Mouse (Mus musculus): Measurements from ENCODE around the gene Epb41l1. TPM values are rescaled to one million over a fixed set of nuclear protein-coding genes. Genes with fewer than 3 reads are reported as not detected.
"Not testable (repeated sequence)": the region's sequence is repeated elsewhere in the genome, so short reads cannot be mapped to it uniquely, and the experiment has no call there.

Epb41l1 gene
- total RNA-seq (2021) = 1 to 10 TPM; 7.0 to 7.3 TPM

DNA sequence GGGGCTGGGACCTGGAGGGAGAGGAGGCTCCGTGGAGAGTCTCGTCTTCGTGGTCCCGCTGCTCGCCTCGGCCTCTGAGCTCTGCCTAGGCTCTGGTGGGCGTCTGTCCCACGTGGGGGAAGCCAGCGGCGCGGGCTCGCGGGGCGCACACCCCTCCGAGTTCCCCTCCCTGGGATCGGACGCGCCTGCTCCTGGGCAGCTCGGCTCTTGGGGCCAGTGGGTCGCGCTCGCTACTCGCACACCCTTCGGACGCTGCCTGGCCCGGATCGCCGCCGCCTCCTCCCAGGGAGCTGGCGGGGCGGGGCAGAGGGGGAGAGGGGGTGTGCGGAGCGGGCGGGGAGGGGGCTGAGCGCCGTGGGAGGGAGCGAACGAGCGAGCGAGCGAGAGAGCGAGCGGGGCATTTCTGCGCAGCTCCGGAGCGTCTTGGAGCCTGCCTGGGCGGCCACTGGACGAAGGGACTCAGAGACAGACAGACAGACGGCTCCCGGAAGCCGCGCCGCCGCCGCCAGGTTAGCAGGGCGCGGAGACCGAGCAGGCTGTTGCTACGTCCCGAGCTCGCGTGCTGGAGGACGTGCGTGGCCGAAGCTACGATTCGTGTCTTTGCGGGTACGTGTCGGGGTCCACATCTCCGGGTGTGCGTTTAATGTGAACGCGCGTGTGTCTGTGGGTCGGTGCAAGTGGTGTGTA, at the start of gene Epb41l1:
Gene Epb41l1, plus strand, starts transcription at position 216 of the 687 bp plus-strand sequence.
- intact Hi-C loops (cut with DNase I) = loop anchor here (5.0 kb wide), 3 partner anchors 41 to 91 kb away; no protein-coding TSS in a partner anchor
- DNase-seq (ENCODE audit: low spot score) = no peak

DNA sequence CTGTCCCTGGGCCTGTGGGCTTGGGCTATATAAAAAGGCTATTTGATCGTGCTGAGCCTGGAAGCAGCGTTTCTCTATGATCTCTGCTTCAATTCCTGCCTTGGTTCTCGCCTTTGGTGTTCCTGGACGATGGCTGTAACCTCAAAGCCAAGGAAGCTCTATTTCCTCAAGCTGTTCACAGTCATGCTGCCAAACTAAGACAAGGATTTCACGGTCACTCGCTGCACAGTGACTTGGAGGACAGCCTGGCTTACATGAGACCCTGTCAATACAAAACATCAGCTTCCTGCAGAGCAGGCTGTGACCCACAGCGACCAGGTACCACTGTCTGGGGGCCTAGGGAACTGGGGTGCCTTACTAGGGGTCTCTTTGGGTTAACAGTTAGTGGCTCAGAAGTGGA, 43.8 kb upstream of the Epb41l1 start:
- no peak for DNase-seq (ENCODE audit: low spot score)
- intact Hi-C loops (cut with DNase I) = no loop called here

DNA sequence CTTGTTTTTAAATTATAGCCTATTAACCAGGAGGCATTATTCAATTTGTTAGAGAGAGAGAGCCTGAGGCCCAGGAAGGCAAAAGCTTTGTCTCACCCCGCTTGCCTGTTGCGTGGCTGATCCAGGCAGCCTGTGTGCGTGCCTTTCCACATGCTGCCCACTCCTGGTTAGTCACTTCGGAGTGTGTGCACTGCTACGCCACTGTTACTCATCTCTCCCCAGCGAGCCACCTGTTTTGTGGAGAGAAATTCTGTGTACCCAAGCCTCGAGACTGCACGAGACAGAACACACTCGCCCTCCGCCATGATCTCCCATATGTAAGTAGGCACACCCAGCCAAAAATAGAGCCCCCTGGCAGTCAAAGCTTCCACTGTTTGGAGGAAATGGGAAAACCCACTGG, 40.8 kb upstream of the Epb41l1 start:
- intact Hi-C loops (cut with DNase I) = no loop called here
- DNase-seq (ENCODE audit: low spot score) = no peak

DNA sequence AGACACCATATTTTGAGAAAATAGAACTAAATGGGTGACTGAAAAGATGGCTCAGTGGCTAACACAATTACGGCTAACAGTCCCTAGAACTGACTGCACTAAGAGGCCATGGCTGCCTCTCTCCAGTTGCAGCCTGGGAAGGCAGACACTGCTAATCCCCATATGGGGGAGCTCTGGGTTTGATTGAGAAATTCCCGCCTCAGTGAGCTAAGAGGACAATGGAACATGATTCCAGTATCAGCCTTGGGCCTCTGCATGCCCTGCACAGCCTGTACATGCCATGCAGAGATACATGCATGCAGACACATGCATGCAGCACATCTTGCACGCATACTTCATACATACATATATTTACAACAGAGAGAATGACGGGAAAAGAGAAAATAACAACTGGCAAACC, 39.4 kb upstream of the Epb41l1 start:
- intact Hi-C loops (cut with DNase I) = no loop called here
- DNase-seq (ENCODE audit: low spot score) = no peak

DNA sequence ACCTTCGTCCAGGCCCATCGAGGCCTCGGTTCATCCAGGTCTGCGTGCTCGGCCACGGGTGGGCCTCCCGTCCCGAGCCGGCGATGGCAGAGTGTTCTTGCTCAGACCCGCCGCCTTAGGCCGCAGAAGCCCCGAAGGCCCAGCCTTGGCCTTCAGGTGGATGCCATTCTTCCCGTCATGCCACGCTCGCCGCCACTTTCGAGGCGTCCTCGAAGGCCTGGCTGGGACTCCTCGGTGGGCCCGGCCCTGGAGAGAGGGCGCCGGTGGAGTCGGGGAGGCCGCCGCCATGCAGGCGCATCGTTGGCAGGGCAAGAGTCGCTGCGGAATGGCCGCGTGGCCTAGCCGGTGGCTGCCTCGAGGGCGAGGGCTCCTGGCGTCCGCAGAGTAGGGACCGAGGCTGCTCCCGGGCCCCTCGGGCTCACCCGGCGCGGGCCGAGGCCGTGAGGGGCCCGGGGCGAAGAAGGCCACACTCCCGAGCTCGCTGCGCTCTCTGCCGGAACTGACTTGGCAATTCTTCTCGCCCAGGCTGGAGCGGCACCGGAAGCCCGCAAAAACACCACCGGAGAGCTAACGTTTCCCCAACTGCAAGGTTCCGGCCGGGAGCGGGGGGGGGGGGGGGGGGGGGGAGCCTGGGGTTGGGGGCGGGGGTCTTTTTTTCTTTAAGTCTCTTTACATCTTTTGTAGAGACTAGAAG, 28.1 kb upstream of the Epb41l1 start:
- DNase-seq (ENCODE audit: low spot score) = peak; percentile 65
- intact Hi-C loops (cut with DNase I) = not testable (repeated sequence)

DNA sequence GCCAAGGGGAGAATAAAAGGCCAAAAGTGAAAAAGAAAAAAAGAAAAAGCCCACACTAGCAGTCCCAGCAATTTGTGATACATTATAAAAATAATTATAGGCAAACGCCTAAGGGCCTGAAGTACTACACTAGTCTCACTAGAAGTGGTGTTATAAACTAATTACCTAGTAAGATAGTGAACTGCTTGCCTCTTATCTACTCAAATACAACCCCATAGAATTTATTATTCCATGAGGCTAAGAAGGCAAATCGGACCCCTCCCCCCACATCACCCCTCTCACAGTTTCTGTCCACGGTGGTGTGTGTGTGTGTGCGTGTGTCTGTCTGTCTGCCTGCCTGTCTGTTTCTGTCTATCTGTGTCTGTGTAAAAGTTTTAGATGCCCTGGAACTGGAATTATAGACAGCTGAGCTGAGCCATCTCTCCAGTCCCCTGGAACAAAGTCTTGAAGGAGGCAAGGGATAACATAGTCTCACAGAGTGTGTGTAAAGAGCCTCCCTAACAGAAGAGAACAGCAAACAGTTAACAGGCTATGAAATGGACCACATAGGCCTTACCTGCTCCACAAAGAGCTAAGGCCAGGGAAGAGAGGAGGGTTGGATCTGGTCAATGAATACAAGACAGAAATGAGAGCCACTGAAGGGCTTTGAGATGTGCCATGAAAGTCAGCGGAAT, 27.4 kb upstream of the Epb41l1 start:
- DNase-seq (ENCODE audit: low spot score) = no peak
- intact Hi-C loops (cut with DNase I) = no loop called here

DNA sequence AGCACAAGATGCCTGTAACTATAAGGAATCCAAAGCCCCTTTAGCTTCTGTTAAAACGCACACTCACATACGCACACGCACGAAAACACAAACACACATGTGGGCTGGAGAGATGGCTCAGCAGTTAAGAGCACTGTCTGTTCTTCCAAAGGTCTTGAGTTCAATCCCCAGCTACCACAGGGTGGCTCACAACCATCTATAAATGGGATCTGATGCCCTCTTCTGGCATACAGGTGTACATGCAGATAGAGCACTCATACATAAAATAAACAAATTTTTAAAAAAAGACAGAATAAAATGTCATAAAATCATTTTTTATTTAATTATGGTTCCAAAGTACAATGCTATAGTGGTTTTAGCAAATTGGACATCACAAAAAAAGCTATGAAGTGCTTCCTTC, 26.4 kb upstream of the Epb41l1 start:
- intact Hi-C loops (cut with DNase I) = no loop called here
- no peak for DNase-seq (ENCODE audit: low spot score)

DNA sequence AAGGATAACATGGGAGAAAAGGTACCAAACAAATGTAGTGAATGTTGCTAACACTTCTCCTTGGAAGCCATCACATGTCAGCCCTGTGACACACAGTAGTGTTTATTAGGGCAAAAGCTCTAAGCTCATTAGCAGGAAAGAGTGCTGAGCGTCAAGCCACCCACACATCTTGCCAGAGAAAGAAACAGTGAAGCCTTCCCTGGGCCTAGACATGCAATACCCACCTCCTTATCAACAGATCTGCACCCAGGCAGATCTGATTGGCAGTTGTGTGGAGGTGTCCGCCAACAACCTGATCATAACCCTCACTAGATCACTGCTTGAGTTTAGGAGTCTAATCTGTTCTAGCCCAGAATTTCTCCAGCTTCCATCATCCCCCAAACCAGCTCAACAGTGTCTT, 24.6 kb upstream of the Epb41l1 start:
- intact Hi-C loops (cut with DNase I) = loop anchor here (5.0 kb wide), 1 partner anchor 94 kb away; no protein-coding TSS in a partner anchor
- no peak for DNase-seq (ENCODE audit: low spot score)

DNA sequence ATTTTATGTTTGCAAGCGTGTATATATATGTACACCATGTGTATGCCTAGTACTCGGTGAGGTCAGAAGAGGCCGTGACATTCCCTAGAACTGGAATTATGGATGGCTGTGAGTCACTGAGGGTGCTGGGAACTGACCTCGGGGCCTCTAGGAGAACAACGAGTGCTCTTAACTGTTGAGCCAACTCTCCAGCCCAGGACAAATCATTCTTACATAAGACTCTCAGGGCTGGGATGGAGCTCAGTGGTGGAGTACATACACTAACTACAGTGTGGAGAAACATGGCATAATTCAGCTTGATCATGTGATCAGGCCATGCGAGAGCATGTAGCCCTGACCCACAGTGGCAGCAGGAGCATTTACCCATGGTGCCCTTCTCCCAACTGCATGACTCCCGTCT, 22.7 kb upstream of the Epb41l1 start:
- DNase-seq (ENCODE audit: low spot score) = no peak
- intact Hi-C loops (cut with DNase I) = loop anchor here (5.0 kb wide), 1 partner anchor 96 kb away; no protein-coding TSS in a partner anchor

DNA sequence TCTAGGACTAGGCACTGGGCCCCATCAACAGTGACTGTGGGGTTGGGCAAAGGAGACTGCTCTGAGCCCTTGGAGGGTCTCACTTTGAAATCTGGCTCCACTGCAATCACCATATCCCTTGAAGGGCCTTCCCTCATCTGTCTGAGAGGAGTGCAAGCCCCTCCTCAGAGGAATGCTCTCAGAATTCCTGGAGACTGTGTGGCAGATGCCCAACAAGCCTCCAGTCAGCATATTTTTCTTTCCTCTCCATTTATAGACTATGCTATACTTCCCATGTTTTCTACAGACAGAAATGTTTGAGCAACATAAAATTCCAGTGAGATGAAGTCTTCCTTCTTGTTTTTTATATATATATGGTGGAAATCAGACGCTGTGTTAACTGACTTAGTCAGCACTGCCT, 21.2 kb upstream of the Epb41l1 start:
- intact Hi-C loops (cut with DNase I) = loop anchor here (5.0 kb wide), 1 partner anchor 97 kb away; no protein-coding TSS in a partner anchor
- no peak for DNase-seq (ENCODE audit: low spot score)

DNA sequence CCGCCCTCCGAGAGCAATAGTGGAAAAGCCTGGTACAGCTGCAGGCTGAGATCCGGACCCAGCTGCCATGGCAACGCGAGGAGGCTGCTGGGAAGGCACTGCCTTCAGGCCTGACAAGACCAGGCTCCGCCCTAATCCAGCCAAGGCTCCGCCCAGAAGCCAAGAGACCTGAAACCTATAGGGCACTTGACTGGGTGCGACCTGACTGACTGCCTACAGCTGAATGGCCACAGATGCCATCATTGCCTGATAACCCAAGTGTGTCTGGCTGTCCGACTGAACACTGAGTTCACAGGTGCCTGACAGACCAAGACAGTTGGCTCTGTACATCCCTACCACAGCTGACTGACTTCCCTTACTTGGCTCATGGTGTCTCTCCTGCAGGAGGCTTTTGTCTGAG, 19.4 kb upstream of the Epb41l1 start:
- no peak for DNase-seq (ENCODE audit: low spot score)
- intact Hi-C loops (cut with DNase I) = no loop called here

DNA sequence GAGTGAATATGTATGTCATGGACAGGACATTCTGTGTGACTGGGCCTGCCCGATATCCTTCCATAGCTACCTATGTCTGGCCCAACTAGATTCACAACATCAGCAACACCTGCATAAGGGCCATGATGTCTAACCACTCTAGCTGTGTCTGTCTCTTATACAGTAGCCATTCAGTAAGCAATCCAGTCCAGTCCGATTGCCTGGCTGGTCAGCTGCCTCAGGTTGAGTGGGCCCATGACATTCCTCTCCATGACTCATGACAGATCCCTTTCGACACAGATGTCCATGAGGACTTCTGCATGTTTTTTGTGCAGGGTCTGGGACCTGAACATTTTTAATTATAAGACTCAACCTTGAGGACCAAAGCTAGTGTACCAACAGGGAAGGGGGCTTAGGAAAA, 18.7 kb upstream of the Epb41l1 start:
- no peak for DNase-seq (ENCODE audit: low spot score)
- intact Hi-C loops (cut with DNase I) = no loop called here

DNA sequence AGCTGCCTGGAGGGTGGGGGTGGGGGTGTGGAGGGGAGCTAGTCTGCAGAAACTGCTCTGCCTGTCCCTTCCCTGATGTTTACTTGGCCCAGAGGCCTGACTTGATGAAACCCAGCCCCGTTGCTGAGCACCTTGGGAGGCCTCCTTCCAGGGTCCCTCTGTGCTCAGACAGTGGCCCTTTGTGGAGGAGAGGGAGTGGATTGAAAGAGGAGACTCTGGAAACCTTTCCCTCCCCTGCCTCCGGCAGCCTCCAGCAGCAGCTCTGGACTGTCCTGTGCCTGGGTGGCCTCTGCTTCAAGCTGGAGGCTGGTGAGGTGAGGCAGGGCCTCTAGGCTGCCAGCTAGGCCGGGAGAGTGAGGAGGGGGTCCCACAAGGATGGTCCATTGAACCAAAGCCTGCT, 13.7 kb upstream of the Epb41l1 start:
- DNase-seq (ENCODE audit: low spot score) = no peak
- intact Hi-C loops (cut with DNase I) = no loop called here

DNA sequence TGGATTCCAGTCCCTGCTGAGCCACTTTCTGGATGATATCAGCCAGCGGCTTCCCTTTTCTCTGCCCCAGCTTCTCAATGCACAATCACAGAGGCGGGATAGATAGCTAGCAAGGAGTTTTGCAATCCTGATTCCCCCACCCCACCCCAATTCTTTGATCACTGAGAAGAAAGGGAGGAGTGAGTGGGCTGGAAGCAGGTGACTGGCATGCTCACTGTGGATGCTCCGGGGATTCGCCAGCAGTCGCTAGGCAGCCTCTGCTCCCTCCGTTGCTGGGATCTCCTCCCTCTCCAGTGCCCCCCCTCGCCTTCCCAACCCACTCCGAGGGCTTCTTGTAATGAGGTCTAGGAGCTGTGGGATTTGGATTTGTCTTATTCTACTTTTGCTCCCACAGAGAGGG, 12.5 kb upstream of the Epb41l1 start:
- intact Hi-C loops (cut with DNase I) = no loop called here
- no peak for DNase-seq (ENCODE audit: low spot score)

DNA sequence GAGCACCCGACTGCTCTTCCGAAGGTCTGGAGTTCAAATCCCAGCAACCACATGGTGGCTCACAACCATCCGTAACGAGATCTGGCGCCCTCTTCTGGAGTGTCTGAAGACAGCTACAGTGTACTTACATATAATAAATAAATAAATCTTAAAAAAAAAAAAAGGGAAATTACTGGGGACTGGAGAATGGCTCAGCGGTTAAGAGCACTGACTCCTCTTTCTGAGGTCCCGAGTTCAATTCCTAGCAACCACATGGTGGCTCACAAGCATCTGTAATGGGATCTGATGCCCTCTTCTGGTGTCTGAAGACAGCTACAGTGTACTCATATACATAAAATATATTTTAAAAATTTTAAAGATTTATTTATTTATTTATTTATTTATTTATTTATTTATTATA, 9.4 kb upstream of the Epb41l1 start:
- intact Hi-C loops (cut with DNase I); DNase-seq (ENCODE audit: low spot score): not testable (repeated sequence)

DNA sequence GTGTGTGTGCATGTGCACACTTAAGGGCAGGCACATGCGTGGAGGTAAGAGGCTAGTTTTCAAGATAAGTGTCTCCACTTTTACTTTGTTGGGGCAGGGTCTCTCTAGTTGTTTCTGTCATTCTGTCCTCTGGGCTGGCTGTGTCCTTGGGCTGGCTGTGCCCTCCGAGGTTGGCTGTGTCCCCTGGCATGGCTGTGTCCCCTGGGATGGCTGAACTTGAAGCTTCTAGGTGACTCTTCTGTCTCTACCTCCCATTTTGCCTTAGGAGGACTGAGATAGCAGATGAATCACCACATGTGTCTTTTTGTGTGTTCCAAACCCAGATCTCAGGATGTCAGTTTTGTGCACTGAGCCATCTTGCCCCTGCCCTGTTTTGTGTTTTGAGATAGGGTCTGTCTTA, 5.7 kb upstream of the Epb41l1 start:
- DNase-seq (ENCODE audit: low spot score) = no peak
- intact Hi-C loops (cut with DNase I) = no loop called here

DNA sequence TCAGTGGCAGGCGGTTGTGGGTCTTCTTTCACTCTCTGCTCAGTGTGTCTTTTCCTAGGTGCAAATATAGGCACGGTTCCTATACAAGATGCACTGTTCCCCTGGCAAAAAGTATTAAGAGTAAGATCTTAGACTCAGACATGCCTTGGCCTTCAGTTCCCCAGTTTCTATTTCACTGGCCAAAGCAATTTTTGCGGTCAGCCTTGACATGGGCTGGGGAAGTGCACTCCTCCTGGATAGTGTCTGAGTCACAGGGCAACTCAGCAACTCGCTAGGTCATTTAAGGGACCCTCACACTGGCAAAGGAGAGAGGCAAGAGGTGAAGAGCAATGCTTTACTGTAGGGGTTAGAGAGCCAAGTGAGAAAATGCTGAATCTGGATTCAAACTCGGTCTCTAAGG, 5.0 kb upstream of the Epb41l1 start:
- intact Hi-C loops (cut with DNase I) = no loop called here
- DNase-seq (ENCODE audit: low spot score) = no peak

DNA sequence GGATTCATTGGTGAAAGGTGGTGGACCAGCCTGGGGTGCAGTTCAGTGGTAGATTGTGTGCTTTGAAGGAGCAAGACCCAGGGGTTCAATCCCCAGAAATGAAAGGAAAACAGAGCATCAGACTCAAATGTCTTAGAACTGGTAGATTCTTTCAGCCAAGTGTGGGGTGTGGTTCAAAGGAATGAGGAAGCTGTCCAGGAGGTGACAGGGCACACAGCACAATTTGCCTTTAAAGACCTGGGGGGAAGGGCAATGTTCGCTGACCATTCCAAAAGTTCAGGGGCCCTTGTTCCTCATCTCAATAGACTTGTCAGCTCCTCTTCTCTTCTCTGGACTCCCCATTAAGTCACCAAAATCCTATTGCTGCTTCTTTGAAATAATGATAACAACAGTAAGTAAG, 3.5 kb upstream of the Epb41l1 start:
- no peak for DNase-seq (ENCODE audit: low spot score)
- intact Hi-C loops (cut with DNase I) = no loop called here

DNA sequence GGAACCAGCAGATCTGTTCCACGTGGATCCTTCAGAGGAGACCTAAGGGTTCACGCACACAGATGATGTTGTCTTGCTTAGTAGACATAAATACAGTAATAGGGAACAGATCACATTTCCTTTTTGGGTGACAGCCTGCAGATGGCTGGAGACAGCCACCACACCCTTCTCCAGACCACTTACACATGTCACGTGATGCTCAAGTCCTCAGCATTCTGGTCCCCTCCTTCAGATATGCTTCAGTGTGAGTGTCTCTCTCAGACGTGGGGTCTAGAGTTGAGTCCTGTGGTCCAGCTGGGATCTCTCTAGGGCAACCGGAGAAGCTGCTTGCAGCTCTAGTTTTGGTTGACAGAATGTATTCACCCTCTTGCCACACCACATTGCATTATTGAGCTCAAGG, 2.2 kb upstream of the Epb41l1 start:
- intact Hi-C loops (cut with DNase I) = no loop called here
- DNase-seq (ENCODE audit: low spot score) = no peak

DNA sequence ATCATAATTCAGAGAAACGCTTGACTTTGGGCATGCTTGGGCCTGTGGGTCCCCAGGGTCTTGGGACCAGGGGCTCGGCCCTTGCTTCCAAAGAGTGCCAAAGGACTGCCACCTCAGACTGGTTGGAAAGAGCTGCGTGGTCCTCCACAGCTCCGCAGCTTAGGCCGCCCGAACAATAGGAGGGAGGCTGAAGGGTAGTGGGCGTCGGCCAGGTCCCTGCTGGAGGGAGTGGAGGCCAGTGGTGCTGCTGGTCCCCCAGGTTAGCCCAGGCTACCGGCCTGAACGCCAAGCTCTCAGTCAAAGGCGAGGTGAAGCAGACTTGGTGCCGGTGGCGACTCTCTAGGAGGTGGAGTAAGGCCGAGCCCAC, 399 bp upstream of the Epb41l1 start:
- intact Hi-C loops (cut with DNase I) = loop anchor here (5.0 kb wide), 3 partner anchors 42 to 92 kb away; no protein-coding TSS in a partner anchor

More for the DNA sequence above, 399 bp upstream of the Epb41l1 start:
- DNase-seq (ENCODE audit: low spot score) = no peak
